Mouse (Mus musculus) erythroid progenitor cell, adult 5-6 weeks (primary cell): ENCODE results near the gene Olfr1170. TPM values are rescaled to one million over a fixed set of nuclear protein-coding genes. Genes with fewer than 3 reads are reported as not detected.

Experiments used
- ATAC-seq: replicated peaks from 2 replicates; pipeline ENCODE4 v1.8.0; 2016; ENCODE audit warnings: moderate number of reproducible peaks, mild to moderate bottlenecking, moderate TSS enrichment, inconsistent platforms; ENCODE audit not compliant: poor library complexity, low FRiP score, severe bottlenecking
- total RNA-seq, 2 experiments: library from RNA; stranded (forward) in 1 of 2; stranded (reverse) in 1 of 2; fragments of 150-400 nt in 1 of 2; fragments of 186-747, 209-891 nt in 1 of 2; gene quantifications; 2 replicates each; pipeline versions ENCODE4 v1.2.3 to v1.2.4; 2015 to 2017; ENCODE audit warnings: low replicate concordance in 2 of 2

The Olfr1170 gene
- total RNA-seq (2015; ENCODE audit: low replicate concordance): not detected in 2 replicates
- total RNA-seq (2017; ENCODE audit: low replicate concordance): not detected in 2 replicates

DNA sequence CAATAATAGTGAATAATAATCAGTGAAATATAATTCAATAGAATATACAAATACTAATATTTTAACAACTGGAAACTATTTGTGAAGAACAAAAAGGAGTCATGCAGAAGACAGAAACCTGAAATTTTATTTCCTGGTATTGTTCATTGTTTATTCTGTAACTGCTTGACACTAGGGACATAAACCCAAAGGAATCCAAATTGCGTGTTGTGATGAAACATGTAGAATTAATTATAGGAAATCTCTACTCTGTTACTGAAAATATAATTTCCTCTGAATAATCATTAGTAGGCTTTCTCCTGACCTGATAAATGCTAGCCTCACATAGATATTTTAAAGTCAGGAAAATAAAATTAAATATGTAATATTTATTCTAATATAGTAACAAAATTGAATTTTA, at the start of gene Olfr1170:
Gene Olfr1170 (minus strand): TSS at position 101 of the 400 bp plus-strand sequence.
- no peak for ATAC-seq

DNA sequence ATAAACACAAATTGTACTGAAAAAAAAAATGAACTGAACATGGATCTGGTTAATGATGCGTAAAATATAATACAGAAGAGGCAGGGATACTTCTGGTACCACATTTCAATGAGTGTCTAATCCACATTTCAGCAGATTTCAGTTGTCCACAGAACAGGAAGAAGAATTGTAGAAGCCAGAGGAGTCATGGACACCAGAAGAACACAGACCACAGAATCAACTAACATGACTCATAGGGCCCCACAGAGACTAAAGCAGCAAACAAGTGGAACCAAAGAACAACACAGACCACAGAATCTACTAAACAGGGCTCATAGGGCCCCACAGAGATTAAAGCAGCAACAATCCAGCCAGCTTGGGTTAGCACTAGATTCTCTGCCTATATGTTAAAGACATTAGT, 7.3 kb downstream of the Olfr1170 start:
- ATAC-seq: no peak

DNA sequence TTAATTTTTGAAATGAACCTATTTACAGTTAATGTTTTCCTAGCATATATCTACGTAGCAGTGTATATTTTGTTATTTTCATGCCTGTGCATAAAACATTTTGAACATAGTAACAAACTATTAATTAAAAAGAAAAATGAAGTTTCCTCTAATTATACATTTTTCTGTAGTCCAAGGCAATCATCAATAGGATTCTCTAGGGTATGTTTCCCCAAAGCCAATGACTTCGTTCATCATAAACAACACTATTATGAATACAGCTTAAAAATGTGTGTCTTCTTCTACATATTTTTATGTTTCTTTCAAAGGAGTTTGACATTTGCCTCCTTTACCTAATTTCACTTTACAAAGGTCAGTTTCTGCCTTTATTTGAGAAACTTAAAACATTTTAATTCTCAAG, 46.6 kb downstream of the Olfr1170 start, which contains the start of gene Olfr1168:
Gene Olfr1168 (plus strand): TSS at position 301 of the 400 bp plus-strand sequence.
- ATAC-seq: no peak

Other genes starting within 250 kb of the Olfr1170 start
- gene Olfr1158, start 238.2 kb downstream of the Olfr1170 start, total RNA-seq (2015; ENCODE audit: low replicate concordance): not detected in 2 replicates
- gene Olfr1158, start 238.2 kb downstream of the Olfr1170 start, total RNA-seq (2017; ENCODE audit: low replicate concordance): not detected in 2 replicates
- not detected in 2 replicates for gene Olfr1160, start 220.1 kb downstream of the Olfr1170 start, total RNA-seq (2015; ENCODE audit: low replicate concordance)
- not detected in 2 replicates for gene Olfr1160, start 220.1 kb downstream of the Olfr1170 start, total RNA-seq (2017; ENCODE audit: low replicate concordance)
- not detected in 2 replicates for gene Olfr1161, start 205.6 kb downstream of the Olfr1170 start, total RNA-seq (2015; ENCODE audit: low replicate concordance)
- gene Olfr1161, start 205.6 kb downstream of the Olfr1170 start, total RNA-seq (2017; ENCODE audit: low replicate concordance): not detected in 2 replicates
- not detected in 2 replicates for gene Olfr73, start 190.6 kb downstream of the Olfr1170 start, total RNA-seq (2015; ENCODE audit: low replicate concordance)
- not detected in 2 replicates for gene Olfr73, start 190.6 kb downstream of the Olfr1170 start, total RNA-seq (2017; ENCODE audit: low replicate concordance)
- gene Olfr1162, start 177.2 kb downstream of the Olfr1170 start, total RNA-seq (2015; ENCODE audit: low replicate concordance): not detected in 2 replicates
- gene Olfr1162, start 177.2 kb downstream of the Olfr1170 start, total RNA-seq (2017; ENCODE audit: low replicate concordance): not detected in 2 replicates
- gene Olfr1163, start 156.5 kb downstream of the Olfr1170 start, total RNA-seq (2015; ENCODE audit: low replicate concordance): not detected in 2 replicates
- not detected in 2 replicates for gene Olfr1163, start 156.5 kb downstream of the Olfr1170 start, total RNA-seq (2017; ENCODE audit: low replicate concordance)
- not detected in 2 replicates for gene Olfr1164, start 134.4 kb downstream of the Olfr1170 start, total RNA-seq (2015; ENCODE audit: low replicate concordance)
- gene Olfr1164, start 134.4 kb downstream of the Olfr1170 start, total RNA-seq (2017; ENCODE audit: low replicate concordance): not detected in 2 replicates
- gene Olfr1166, start 100.1 kb downstream of the Olfr1170 start, total RNA-seq (2015; ENCODE audit: low replicate concordance): not detected in 2 replicates
- gene Olfr1166, start 100.1 kb downstream of the Olfr1170 start, total RNA-seq (2017; ENCODE audit: low replicate concordance): not detected in 2 replicates
- gene Olfr1167, start 73.1 kb downstream of the Olfr1170 start, total RNA-seq (2015; ENCODE audit: low replicate concordance): not detected in 2 replicates
- not detected in 2 replicates for gene Olfr1167, start 73.1 kb downstream of the Olfr1170 start, total RNA-seq (2017; ENCODE audit: low replicate concordance)
- not detected in 2 replicates for gene Olfr1168, start 46.5 kb downstream of the Olfr1170 start, total RNA-seq (2015; ENCODE audit: low replicate concordance)
- gene Olfr1168, start 46.5 kb downstream of the Olfr1170 start, total RNA-seq (2017; ENCODE audit: low replicate concordance): not detected in 2 replicates
- not detected in 2 replicates for gene Olfr1173, start 51.5 kb upstream of the Olfr1170 start, total RNA-seq (2015; ENCODE audit: low replicate concordance)
- gene Olfr1173, start 51.5 kb upstream of the Olfr1170 start, total RNA-seq (2017; ENCODE audit: low replicate concordance): not detected in 2 replicates
- gene Olfr1174-ps, start 86.8 kb upstream of the Olfr1170 start, total RNA-seq (2015; ENCODE audit: low replicate concordance): not detected in 2 replicates
- not detected in 2 replicates for gene Olfr1174-ps, start 86.8 kb upstream of the Olfr1170 start, total RNA-seq (2017; ENCODE audit: low replicate concordance)
- gene Olfr1175-ps, start 98.9 kb upstream of the Olfr1170 start, total RNA-seq (2015; ENCODE audit: low replicate concordance): not detected in 2 replicates
- gene Olfr1175-ps, start 98.9 kb upstream of the Olfr1170 start, total RNA-seq (2017; ENCODE audit: low replicate concordance): not detected in 2 replicates
- gene Olfr1176, start 108.4 kb upstream of the Olfr1170 start, total RNA-seq (2015; ENCODE audit: low replicate concordance): not detected in 2 replicates
- gene Olfr1176, start 108.4 kb upstream of the Olfr1170 start, total RNA-seq (2017; ENCODE audit: low replicate concordance): not detected in 2 replicates
- gene Olfr1177-ps, start 118.2 kb upstream of the Olfr1170 start, total RNA-seq (2015; ENCODE audit: low replicate concordance): not detected in 2 replicates
- gene Olfr1177-ps, start 118.2 kb upstream of the Olfr1170 start, total RNA-seq (2017; ENCODE audit: low replicate concordance): not detected in 2 replicates
- gene Olfr1178, start 158.7 kb upstream of the Olfr1170 start, total RNA-seq (2015; ENCODE audit: low replicate concordance): not detected in 2 replicates
- gene Olfr1178, start 158.7 kb upstream of the Olfr1170 start, total RNA-seq (2017; ENCODE audit: low replicate concordance): not detected in 2 replicates
- gene Olfr1179, start 178.1 kb upstream of the Olfr1170 start, total RNA-seq (2015; ENCODE audit: low replicate concordance): not detected in 2 replicates
- not detected in 2 replicates for gene Olfr1179, start 178.1 kb upstream of the Olfr1170 start, total RNA-seq (2017; ENCODE audit: low replicate concordance)
- gene Olfr1180, start 190.8 kb upstream of the Olfr1170 start, total RNA-seq (2015; ENCODE audit: low replicate concordance): not detected in 2 replicates
- gene Olfr1180, start 190.8 kb upstream of the Olfr1170 start, total RNA-seq (2017; ENCODE audit: low replicate concordance): not detected in 2 replicates
- gene Olfr1181, start 197.8 kb upstream of the Olfr1170 start, total RNA-seq (2015; ENCODE audit: low replicate concordance): not detected in 2 replicates
- gene Olfr1181, start 197.8 kb upstream of the Olfr1170 start, total RNA-seq (2017; ENCODE audit: low replicate concordance): not detected in 2 replicates
- gene Gm13757, start 220.8 kb upstream of the Olfr1170 start, total RNA-seq (2015; ENCODE audit: low replicate concordance): not detected in 2 replicates
- gene Gm13757, start 220.8 kb upstream of the Olfr1170 start, total RNA-seq (2017; ENCODE audit: low replicate concordance): not detected in 2 replicates
- not detected in 2 replicates for gene Olfr1183, start 226.5 kb upstream of the Olfr1170 start, total RNA-seq (2015; ENCODE audit: low replicate concordance)
- gene Olfr1183, start 226.5 kb upstream of the Olfr1170 start, total RNA-seq (2017; ENCODE audit: low replicate concordance): not detected in 2 replicates